Mouse (Mus musculus) C2C12 (cell line): Measurements from ENCODE around the gene Olfr23. TPM values are rescaled to one million over a fixed set of nuclear protein-coding genes. Genes with fewer than 3 reads are reported as not detected.
"Not testable (repeated sequence)": the region's sequence is repeated elsewhere in the genome, so short reads cannot be mapped to it uniquely, and the experiment has no call there.

Experiments used
- H3K27me3 ChIP-seq: one replicate; pipeline ENCODE4 v1.6.1; 2011; ENCODE audit not compliant: control insufficient read depth, insufficient read depth, insufficient read length
- H3K36me3 ChIP-seq: one replicate; pipeline ENCODE4 v1.6.1; 2011; ENCODE audit not compliant: control insufficient read depth, insufficient read depth
- H3K4me3 ChIP-seq: one replicate; pipeline ENCODE4 v1.5.1; 2011; ENCODE audit warnings: mild to moderate bottlenecking, control low read depth; ENCODE audit not compliant: poor library complexity, insufficient read depth, severe bottlenecking
- H3K79me2 ChIP-seq: one replicate; pipeline ENCODE4 v1.6.1; 2011; ENCODE audit not compliant: control insufficient read depth, insufficient read depth
- H3K79me3 ChIP-seq: one replicate; pipeline ENCODE4 v1.6.1; 2011; ENCODE audit warnings: low read depth, control low read depth
- H3ac ChIP-seq: one replicate; pipeline ENCODE3; 2011; ENCODE audit warnings: low read depth; ENCODE audit not compliant: control insufficient read depth, insufficient read length
- CEBPB ChIP-seq: IDR thresholded peaks from one replicate; pipeline ENCODE4 v1.6.1; 2011; ENCODE audit warnings: low read depth, mild to moderate bottlenecking, control low read depth, moderate library complexity
- CTCF ChIP-seq: IDR thresholded peaks from one replicate; pipeline ENCODE4 v1.5.1; 2011; ENCODE audit not compliant: control insufficient read depth, insufficient read depth, insufficient read length
- FOSL1 ChIP-seq: IDR thresholded peaks from one replicate; pipeline ENCODE4 v1.8.0; 2011; ENCODE audit warnings: mild to moderate bottlenecking, low read length; ENCODE audit not compliant: poor library complexity, insufficient read depth, severe bottlenecking
- MAX ChIP-seq: IDR thresholded peaks from one replicate; pipeline ENCODE4 v1.6.1; 2011; ENCODE audit warnings: mild to moderate bottlenecking, control low read depth
- MYOD1 ChIP-seq: IDR thresholded peaks from one replicate; pipeline ENCODE4 v1.6.1; 2011; ENCODE audit warnings: low read depth; ENCODE audit not compliant: control insufficient read depth, insufficient read length
- MYOG ChIP-seq: IDR thresholded peaks from one replicate; pipeline ENCODE4 v1.6.1; 2011; ENCODE audit not compliant: control insufficient read depth, insufficient read length; ENCODE audit errors: extremely low read depth
- USF1 ChIP-seq: IDR thresholded peaks from one replicate; pipeline ENCODE4 v1.6.1; 2011; ENCODE audit warnings: low read depth, mild to moderate bottlenecking, control low read depth, moderate library complexity
- long read RNA-seq, 2 experiments: library from polyadenylated mRNA; unstranded; transcript quantifications; one replicate each; pipeline ENCODE4 v2.0.0; 2019 to 2020
- polyA plus RNA-seq: library from polyadenylated mRNA; unstranded; fragments of >200 nt; fragmentation: generic; extraction: Trizol; gene quantifications from one replicate; pipeline ENCODE4 v1.2.1, GENCODE M21; 2012; ENCODE audit warnings: missing spikeins

The Olfr23 gene
- polyA plus RNA-seq: not detected
- long read RNA-seq, experiment 1: 0 reads
- long read RNA-seq, experiment 2: 0 reads

- no peak within 1 kb of the TSS for H3ac ChIP-seq
- H3K79me2 ChIP-seq: no peaks in the 10 kb centered on the region
- TF ChIP-seq FOSL1 (no peak), CEBPB (no peak), MYOD1 (no peak), CTCF (no peak), MYOG (no peak), MAX (no peak), USF1 (no peak)
- no peaks in the 10 kb centered on the region for H3K27me3 ChIP-seq
- no peaks in the 10 kb centered on the region for H3K36me3 ChIP-seq
- H3K4me3 ChIP-seq: no peak within 1 kb of the TSS
- no peaks in the 10 kb centered on the region for H3K79me3 ChIP-seq
Observed at GRCm38 (mm10) chr11:73936377-73936776, at the start of gene Olfr23. TSS of gene Olfr23 (plus strand) at chr11:73936677.

- H3K4me3 ChIP-seq: no peak within 1 kb of the TSS
- TF ChIP-seq USF1: no peak
- TF ChIP-seq CEBPB: no peak
- no peak for TF ChIP-seq MYOD1
- TF ChIP-seq MAX: no peak
- no peak for TF ChIP-seq CTCF
- no peaks in the 10 kb centered on the region for H3K36me3 ChIP-seq
- no peaks in the 10 kb centered on the region for H3K27me3 ChIP-seq
- no peaks in the 10 kb centered on the region for H3K79me3 ChIP-seq
- no peaks in the 10 kb centered on the region for H3K79me2 ChIP-seq
- H3ac ChIP-seq: no peak within 1 kb of the TSS
Observed at GRCm38 (mm10) chr11:73890671-73891070, 45.8 kb upstream of the Olfr23 start, which contains the start of gene Olfr394. TSS of gene Olfr394 (minus strand) at chr11:73890771.

GRCm38 (mm10) chr11:73909199-73909598 lies 27.3 kb upstream of the Olfr23 start, which contains the start of gene Olfr395:
TSS of gene Olfr395 (minus strand) at chr11:73909299.
- H3K79me3 ChIP-seq, H3K36me3 ChIP-seq, H3ac ChIP-seq, H3K4me3 ChIP-seq, H3K27me3 ChIP-seq, H3K79me2 ChIP-seq: not testable (repeated sequence)

- H3K36me3 ChIP-seq: no peaks in the 10 kb centered on the region
- H3K79me3 ChIP-seq: no peaks in the 10 kb centered on the region
- no peaks in the 10 kb centered on the region for H3K79me2 ChIP-seq
- H3K27me3 ChIP-seq: no peaks in the 10 kb centered on the region
- TF ChIP-seq FOSL1: no peak
- TF ChIP-seq CTCF: no peak
- no peak for TF ChIP-seq MAX
- no peak for TF ChIP-seq MYOG
- no peak for TF ChIP-seq MYOD1
- no peak for TF ChIP-seq CEBPB
- no peak for TF ChIP-seq USF1
- no peak within 1 kb of the TSS for H3ac ChIP-seq
- no peak within 1 kb of the TSS for H3K4me3 ChIP-seq
Observed at GRCm38 (mm10) chr11:73960517-73960916, 24.0 kb downstream of the Olfr23 start, which contains the start of gene Olfr397. TSS of gene Olfr397 (plus strand) at chr11:73960817.

- Histone ChIP-seq H3K79me3 (no peaks in the 10 kb centered on the region), H3K79me2 (no peaks in the 10 kb centered on the region), H3K4me3 (no peak within 1 kb of the TSS), H3K27me3 (no peaks in the 10 kb centered on the region), H3K36me3 (no peaks in the 10 kb centered on the region), H3ac (no peak within 1 kb of the TSS)
- TF ChIP-seq FOSL1 (no peak), CEBPB (no peak), CTCF (no peak), MAX (no peak), MYOG (no peak), USF1 (no peak)
Observed at GRCm38 (mm10) chr11:73990307-73990706, 53.8 kb downstream of the Olfr23 start, which contains the start of gene Olfr398. TSS of gene Olfr398 (minus strand) at chr11:73990407.

Other genes with a start within 250 kb of the Olfr23 start
- not detected for gene Zfp735, start 247.9 kb upstream of the Olfr23 start, polyA plus RNA-seq
- gene Olfr389, start 156.0 kb upstream of the Olfr23 start, polyA plus RNA-seq: not detected
- not detected for gene Olfr390, start 153.7 kb upstream of the Olfr23 start, polyA plus RNA-seq
- not detected for gene Olfr391-ps, start 133.6 kb upstream of the Olfr23 start, polyA plus RNA-seq
- gene Olfr392, start 119.6 kb upstream of the Olfr23 start, polyA plus RNA-seq: not detected
- gene Olfr393, start 85.2 kb upstream of the Olfr23 start, polyA plus RNA-seq: not detected
- not detected for gene Olfr394, start 45.9 kb upstream of the Olfr23 start, polyA plus RNA-seq
- gene Olfr395, start 27.4 kb upstream of the Olfr23 start, polyA plus RNA-seq: not detected
- gene Olfr397, start 24.1 kb downstream of the Olfr23 start, polyA plus RNA-seq: not detected
- gene Olfr398, start 53.7 kb downstream of the Olfr23 start, polyA plus RNA-seq: not detected
- gene Olfr139, start 119.9 kb downstream of the Olfr23 start, polyA plus RNA-seq: not detected
- gene Olfr399, start 119.9 kb downstream of the Olfr23 start, polyA plus RNA-seq: not detected
- gene Zfp616, start 133.3 kb downstream of the Olfr23 start, polyA plus RNA-seq: not detected
- gene Olfr401, start 177.0 kb downstream of the Olfr23 start, polyA plus RNA-seq: not detected
- not detected for gene Olfr402, start 216.9 kb downstream of the Olfr23 start, polyA plus RNA-seq
- not detected for gene Olfr403, start 249.6 kb downstream of the Olfr23 start, polyA plus RNA-seq